Mouse (Mus musculus): Measurements from ENCODE around the gene Vmn1r18. TPM values are rescaled to one million over a fixed set of nuclear protein-coding genes. Genes with fewer than 3 reads are reported as not detected.

Vmn1r18 gene
- polyA plus RNA-seq, 1 experiment, result not detected

DNA sequence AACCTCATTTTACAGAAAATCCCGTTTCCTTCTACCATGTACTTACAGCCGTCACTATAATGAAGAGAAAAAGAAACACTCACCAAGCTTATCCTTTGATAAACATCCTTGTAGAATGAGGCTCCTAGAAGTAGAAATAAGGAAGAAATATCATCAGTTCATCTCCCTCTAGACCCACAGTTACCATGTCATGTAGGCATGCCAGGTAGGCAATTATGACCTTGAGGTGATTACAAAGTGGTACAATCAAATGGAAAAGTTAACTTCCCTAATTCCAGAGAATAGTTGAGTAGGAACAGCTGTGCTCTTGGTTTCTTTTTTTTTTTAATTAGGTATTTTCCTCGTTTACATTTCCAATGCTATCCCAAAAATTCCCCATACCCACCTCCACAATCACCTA, 66.2 kb downstream of the Vmn1r18 start, which contains the start of gene Vmn1r16:
Gene Vmn1r16, minus strand, starts transcription at position 101 of the 400 bp plus-strand sequence.
- no peak within 1 kb of the TSS for H3K4me3 ChIP-seq (ENCODE audit: low read depth, low read length)
- no peak within 1 kb of the TSS for H3K27ac ChIP-seq (ENCODE audit: insufficient read depth, low read depth, low read length)
- no peaks in the 10 kb centered on the region for H3K27me3 ChIP-seq (ENCODE audit: control insufficient read depth, insufficient read depth, low read length)
- H3K4me1 ChIP-seq (ENCODE audit: control insufficient read depth, insufficient read depth, insufficient read length, low read length), result no peaks in the 10 kb centered on the region
- WGBS, result 77% methylated on average over 3 of the region's 3 CpGs
- no peaks in the 10 kb centered on the region for H3K36me3 ChIP-seq (ENCODE audit: control insufficient read depth, insufficient read depth, low read length)
- TF ChIP-seq POLR2A (IDR thresholded peaks at IDR 0.05; ENCODE audit: low read depth, low read length) (no peak), CTCF (IDR thresholded peaks at IDR 0.05; ENCODE audit: extremely low read depth, insufficient read length, insufficient replicate concordance, low read depth, low read length) (no peak)

Other genes starting within 250 kb of the Vmn1r18 start
- not detected in 2 replicates for gene Vmn1r12, start 238.9 kb downstream of the Vmn1r18 start, polyA plus RNA-seq (2012; rRNA removed)
- not detected in 2 replicates for gene Vmn1r13, start 192.5 kb downstream of the Vmn1r18 start, polyA plus RNA-seq (2012; rRNA removed)
- not detected in 2 replicates for gene Vmn1r14, start 164.1 kb downstream of the Vmn1r18 start, polyA plus RNA-seq (2012; rRNA removed)
- not detected in 2 replicates for gene Vmn1r15, start 137.8 kb downstream of the Vmn1r18 start, polyA plus RNA-seq (2012; rRNA removed)
- not detected in 2 replicates for gene Vmn1r16, start 66.3 kb downstream of the Vmn1r18 start, polyA plus RNA-seq (2012; rRNA removed)
- gene Vmn1r17, start 32.1 kb downstream of the Vmn1r18 start, polyA plus RNA-seq (2012; rRNA removed), result not detected in 2 replicates
- not detected in 2 replicates for gene Vmn1r19, start 8.0 kb upstream of the Vmn1r18 start, polyA plus RNA-seq (2012; rRNA removed)
- not detected in 2 replicates for gene Vmn1r20, start 33.1 kb upstream of the Vmn1r18 start, polyA plus RNA-seq (2012; rRNA removed)
- gene Ppm1k, start 139.7 kb upstream of the Vmn1r18 start, polyA plus RNA-seq (2012; rRNA removed), result 0.22 and 0.53 TPM in 2 replicates
- gene Herc6, start 185.2 kb upstream of the Vmn1r18 start, polyA plus RNA-seq (2012; rRNA removed), result 1.7 and 13.8 TPM in 2 replicates